Mouse (Mus musculus): ENCODE measurements around the gene Cacna1b. TPM values are rescaled to one million over a fixed set of nuclear protein-coding genes. Genes with fewer than 3 reads are reported as not detected.

Cacna1b gene
- polyA plus RNA-seq, 1 experiment from 2014 or later = 0.18 TPM

Other genes with a start within 250 kb of the Cacna1b start
- gene Ehmt1, start 156.5 kb upstream of the Cacna1b start, polyA plus RNA-seq (2016; fragmentation: Nextera tagmentation; extraction: Ambion mirVana) = 61.8 and 62.0 TPM in 2 replicates
- gene Arrdc1, start 172.1 kb upstream of the Cacna1b start, polyA plus RNA-seq (2016; fragmentation: Nextera tagmentation; extraction: Ambion mirVana) = 11.4 and 12.0 TPM in 2 replicates
- gene Zmynd19, start 186.6 kb upstream of the Cacna1b start, polyA plus RNA-seq (2016; fragmentation: Nextera tagmentation; extraction: Ambion mirVana) = 12.5 and 13.0 TPM in 2 replicates
- 19.0 and 19.3 TPM in 2 replicates for gene Dph7, start 199.2 kb upstream of the Cacna1b start, polyA plus RNA-seq (2016; fragmentation: Nextera tagmentation; extraction: Ambion mirVana)
- gene Mrpl41, start 211.9 kb upstream of the Cacna1b start, polyA plus RNA-seq (2016; fragmentation: Nextera tagmentation; extraction: Ambion mirVana) = 113 and 119 TPM in 2 replicates
- gene Pnpla7, start 212.9 kb upstream of the Cacna1b start, polyA plus RNA-seq (2016; fragmentation: Nextera tagmentation; extraction: Ambion mirVana) = 9.5 and 11.3 TPM in 2 replicates

Data from heart, embryonic 12.5 days (tissue).